Mouse (Mus musculus): ENCODE data around the gene Mcts2. TPM values are rescaled to one million over a fixed set of nuclear protein-coding genes. Genes with fewer than 3 reads are reported as not detected.
A peak's percentile ranks its signal among the peaks of the same experiment; 100 is the strongest.

Mcts2 gene
- total and polyA plus RNA-seq, 3 experiments, result 2.7 to 3.0 TPM; not detected in 1

- no peak for TF ChIP-seq UBTF (IDR thresholded peaks at IDR 0.05; ENCODE audit: borderline replicate concordance, insufficient read depth, low read depth, low read length)
- TF ChIP-seq EP300 (IDR thresholded peaks at IDR 0.05; ENCODE audit: low read depth in 1 of 2, low read length in 2 of 2), result peak in 1 of 2 experiments; percentile 23; a peak in 1 of 4 replicates
- no peak for TF ChIP-seq ELF1 (IDR thresholded peaks at IDR 0.05; ENCODE audit: low read depth, low read length)
- TF ChIP-seq JUND (IDR thresholded peaks at IDR 0.05; ENCODE audit: low read depth, low read length), result no peak
- TF ChIP-seq ZMIZ1 (IDR thresholded peaks at IDR 0.05; ENCODE audit: low read depth, low read length), result no peak
- TF ChIP-seq MYC (IDR thresholded peaks at IDR 0.05; ENCODE audit: low read depth, low read length), result 0 out of 2 replicates have a peak, but pooled peaks have one; percentile 10
Measured at GRCm38 (mm10) chr2:152669639-152670484, 17.0 kb upstream of the Mcts2 start (continued).

GRCm38 (mm10) chr2:152670983-152671641 lies 15.7 kb upstream of the Mcts2 start:
- no peak for TF ChIP-seq USF1 (IDR thresholded peaks at IDR 0.05; ENCODE audit: low read depth, low read length)
- no peak for TF ChIP-seq POLR2AphosphoS2 (IDR thresholded peaks at IDR 0.05; ENCODE audit: low read length)
- peak; percentile 28; the same call in 1 of the 2 replicates for TF ChIP-seq BHLHE40 (IDR thresholded peaks at IDR 0.05; ENCODE audit: borderline replicate concordance, low read depth, low read length)
- TF ChIP-seq UBTF (IDR thresholded peaks at IDR 0.05; ENCODE audit: borderline replicate concordance, insufficient read depth, low read depth, low read length), result no peak
- TF ChIP-seq MYB (IDR thresholded peaks at IDR 0.05; ENCODE audit: low read depth, low read length), result peak; percentile 35; the same call in 1 of the 2 replicates
- TF ChIP-seq EP300 (IDR thresholded peaks at IDR 0.05; ENCODE audit: low read depth in 1 of 2, low read length in 2 of 2), result peak in 1 of 2 experiments; percentile 46; a peak in 2 of 4 replicates
- peak; percentile 80 for DNase-seq (ENCODE audit: low read depth, low spot score)
- Histone ChIP-seq H3K4me1 (ENCODE audit: control insufficient read depth in 1 of 2, insufficient read depth in 2 of 2, low read length in 2 of 2) (peaks cover 5 to 18% of the 10 kb centered on the region in 2 experiments), H3K9ac (ENCODE audit: control insufficient read depth, low read depth, low read length, poor library complexity, severe bottlenecking) (peak overlapping the region; percentile 84), H3K36me3 (ENCODE audit: control insufficient read depth in 1 of 2, insufficient read depth in 2 of 2, low read length in 2 of 2) (peaks cover 4 to 9% of the 10 kb centered on the region in 2 experiments), H3K9me3 (replicated peaks; ENCODE audit: insufficient read depth, low read length) (no peaks in the 10 kb centered on the region), H3K27me3 (ENCODE audit: control insufficient read depth in 1 of 2, insufficient read depth in 2 of 2, low read length in 2 of 2) (peaks cover 3% of the 10 kb centered on the region in 2 experiments; a peak in 2 of 4 replicates), H3K4me3 (ENCODE audit: control insufficient read depth in 1 of 2, insufficient read depth in 1 of 2, low read depth in 2 of 2, low read length in 2 of 2) (peak overlapping the region; percentile 81 to 88), H3K79me2 (ENCODE audit: control insufficient read depth, insufficient read depth, low read length, poor library complexity) (peaks cover 35% of the 10 kb centered on the region), H3K27ac (ENCODE audit: control insufficient read depth, low read depth, low read length) (peak overlapping the region; percentile 36)

GRCm38 (mm10) chr2:152671642-152671999 lies 15.2 kb upstream of the Mcts2 start:
- Histone ChIP-seq H3K36me3 (ENCODE audit: control insufficient read depth in 1 of 2, insufficient read depth in 2 of 2, low read length in 2 of 2) (peaks cover 7 to 9% of the 10 kb centered on the region in 2 experiments), H3K27ac (ENCODE audit: control insufficient read depth, low read depth, low read length) (peak overlapping the region; percentile 36), H3K79me2 (ENCODE audit: control insufficient read depth, insufficient read depth, low read length, poor library complexity) (peaks cover 35% of the 10 kb centered on the region), H3K4me1 (ENCODE audit: control insufficient read depth in 1 of 2, insufficient read depth in 2 of 2, low read length in 2 of 2) (peaks cover 5 to 18% of the 10 kb centered on the region in 2 experiments), H3K9ac (ENCODE audit: control insufficient read depth, low read depth, low read length, poor library complexity, severe bottlenecking) (peak overlapping the region; percentile 84; the same call in 1 of the 2 replicates), H3K9me3 (replicated peaks; ENCODE audit: insufficient read depth, low read length) (no peaks in the 10 kb centered on the region), H3K27me3 (ENCODE audit: control insufficient read depth in 1 of 2, insufficient read depth in 2 of 2, low read length in 2 of 2) (peaks cover 3% of the 10 kb centered on the region in 2 experiments; a peak in 2 of 4 replicates), H3K4me3 (ENCODE audit: control insufficient read depth in 1 of 2, insufficient read depth in 1 of 2, low read depth in 2 of 2, low read length in 2 of 2) (peak overlapping the region in 1 of 2 experiments; percentile 88; a peak in 3 of 4 replicates)
- peak; percentile 86 for DNase-seq (ENCODE audit: low read depth, low spot score)
- TF ChIP-seq ETS1 (IDR thresholded peaks at IDR 0.05; ENCODE audit: low read depth, low read length) (peak; percentile 23; the same call in 1 of the 2 replicates), HCFC1 (IDR thresholded peaks at IDR 0.05; ENCODE audit: low read depth, low read length) (0 out of 2 replicates have a peak, but pooled peaks have one; percentile 19), EP300 (IDR thresholded peaks at IDR 0.05; ENCODE audit: low read depth in 1 of 2, low read length in 2 of 2) (peak in 1 of 2 experiments; percentile 29; a peak in 1 of 4 replicates), RAD21 (IDR thresholded peaks at IDR 0.05; ENCODE audit: low read depth, low read length) (peak; percentile 41), CTCF (IDR thresholded peaks at IDR 0.05 in 2 of 3, conservative IDR thresholded peaks at IDR 0.05 in 1 of 3; ENCODE audit: control insufficient read depth in 1 of 3, insufficient read depth in 1 of 3, low read depth in 2 of 3, low read length in 3 of 3, poor library complexity in 1 of 3, severe bottlenecking in 1 of 3) (peak; percentile 53 to 56 (median 54)), GABPA (IDR thresholded peaks at IDR 0.05; ENCODE audit: low read depth, low read length) (no peak), SMC3 (IDR thresholded peaks at IDR 0.05; ENCODE audit: low read depth, low read length) (peak; percentile 52), ZC3H11A (IDR thresholded peaks at IDR 0.05; ENCODE audit: low read depth, low read length) (no peak), ELF1 (IDR thresholded peaks at IDR 0.05; ENCODE audit: low read depth, low read length) (0 out of 2 replicates have a peak, but pooled peaks have one; percentile 24), SIN3A (IDR thresholded peaks at IDR 0.05; ENCODE audit: low read length) (peak; percentile 21; the same call in 1 of the 2 replicates), MXI1 (IDR thresholded peaks at IDR 0.05; ENCODE audit: low read depth, low read length) (no peak), TAL1 (IDR thresholded peaks at IDR 0.05; ENCODE audit: low read length) (peak; percentile 58), GATA1 (IDR thresholded peaks at IDR 0.05; ENCODE audit: low read depth, low read length) (peak; percentile 76)
